Mouse (Mus musculus) A20 (cell line): Measurements from ENCODE around the gene Tnrc6b.
"Not testable (repeated sequence)": the region's sequence is repeated elsewhere in the genome, so short reads cannot be mapped to it uniquely, and the experiment has no call there.

Experiments used
- DNase-seq: peaks from one replicate; pipeline ENCODE4 v3.0.0-alpha.2; 2011; ENCODE audit warnings: low read depth, low spot score

Gene Tnrc6b

GRCm38 (mm10) chr15:80850004-80850403 is 138.9 kb downstream of the Tnrc6b start:
- no peak for DNase-seq

- DNase-seq, result no peak
Observed at GRCm38 (mm10) chr15:80850682-80851475, 139.8 kb downstream of the Tnrc6b start.

- DNase-seq, result no peak
Observed at GRCm38 (mm10) chr15:80852122-80852521, 141.0 kb downstream of the Tnrc6b start.

- not testable (repeated sequence) for DNase-seq
Observed at GRCm38 (mm10) chr15:80852527-80852926, 141.4 kb downstream of the Tnrc6b start.

GRCm38 (mm10) chr15:80859366-80859765 is 148.3 kb downstream of the Tnrc6b start:
- DNase-seq, result no peak

GRCm38 (mm10) chr15:80861302-80861701 is 150.2 kb downstream of the Tnrc6b start:
- DNase-seq, result no peak

- no peak for DNase-seq
Observed at GRCm38 (mm10) chr15:80862027-80862426, 150.9 kb downstream of the Tnrc6b start.

GRCm38 (mm10) chr15:80868603-80869002 is 157.5 kb downstream of the Tnrc6b start:
- not testable (repeated sequence) for DNase-seq

- DNase-seq, result no peak
Observed at GRCm38 (mm10) chr15:80874726-80875125, 163.6 kb downstream of the Tnrc6b start.

- DNase-seq, result no peak
Observed at GRCm38 (mm10) chr15:80876231-80876630, 165.1 kb downstream of the Tnrc6b start.

- DNase-seq, result no peak
Observed at GRCm38 (mm10) chr15:80884095-80884494, 173.0 kb downstream of the Tnrc6b start.

- DNase-seq, result no peak
Observed at GRCm38 (mm10) chr15:80886361-80887156, 175.4 kb downstream of the Tnrc6b start.

- DNase-seq, result no peak
Observed at GRCm38 (mm10) chr15:80892341-80892740, 181.2 kb downstream of the Tnrc6b start.

GRCm38 (mm10) chr15:80896741-80897140 is 185.6 kb downstream of the Tnrc6b start:
- no peak for DNase-seq

GRCm38 (mm10) chr15:80897911-80898310 is 186.8 kb downstream of the Tnrc6b start:
- DNase-seq, result no peak

GRCm38 (mm10) chr15:80899806-80900205 is 188.7 kb downstream of the Tnrc6b start:
- DNase-seq, result no peak

GRCm38 (mm10) chr15:80901806-80902513 is 190.8 kb downstream of the Tnrc6b start:
- peak; percentile 33 for DNase-seq

GRCm38 (mm10) chr15:80904776-80905175 is 193.7 kb downstream of the Tnrc6b start:
- not testable (repeated sequence) for DNase-seq

GRCm38 (mm10) chr15:80910183-80910582 is 199.1 kb downstream of the Tnrc6b start:
- DNase-seq, result no peak

- DNase-seq, result no peak
Observed at GRCm38 (mm10) chr15:80910790-80911531, 199.8 kb downstream of the Tnrc6b start.

- DNase-seq, result no peak
Observed at GRCm38 (mm10) chr15:80912175-80912574, 201.1 kb downstream of the Tnrc6b start.
